Mouse (Mus musculus) midbrain, embryonic 16.5 days (tissue): ENCODE results near the gene Ntrk3. TPM values are rescaled to one million over a fixed set of nuclear protein-coding genes. Genes with fewer than 3 reads are reported as not detected.

Experiments
- ATAC-seq: fragments of 200-750 bp; cut with Nextera tagmentation; 2 replicates; pipeline ENCODE4 v1.8.0; 2017; ENCODE audit warnings: moderate TSS enrichment
- H3K27ac ChIP-seq: fragments of 300-500 bp; sonication (generic); 2 replicates; pipeline ENCODE4 v1.5.1; 2014; ENCODE audit warnings: mild to moderate bottlenecking, low read length, mixed read lengths
- H3K27me3 ChIP-seq: fragments of 300-500 bp; sonication (generic); 2 replicates; pipeline ENCODE4 v1.6.1; 2014; ENCODE audit warnings: low read depth, low read length, mixed read lengths; ENCODE audit not compliant: control insufficient read depth, insufficient read depth
- H3K36me3 ChIP-seq: fragments of 300-500 bp; sonication (generic); 2 replicates; pipeline ENCODE4 v1.6.1; 2014; ENCODE audit warnings: mild to moderate bottlenecking, low read length, moderate library complexity, mixed read lengths; ENCODE audit not compliant: control insufficient read depth, insufficient read depth
- H3K4me1 ChIP-seq: fragments of 300-500 bp; sonication (generic); 2 replicates; pipeline ENCODE4 v1.6.1; 2014; ENCODE audit warnings: mild to moderate bottlenecking, low read length, mixed read lengths; ENCODE audit not compliant: control insufficient read depth, insufficient read depth
- H3K4me2 ChIP-seq: fragments of 300-500 bp; sonication (generic); 2 replicates; pipeline ENCODE4 v1.6.1; 2014; ENCODE audit warnings: mild to moderate bottlenecking, low read length, mixed read lengths
- H3K4me3 ChIP-seq: fragments of 300-500 bp; sonication (generic); 2 replicates; pipeline ENCODE4 v1.5.1; 2014; ENCODE audit warnings: low read depth, mild to moderate bottlenecking, low read length, moderate library complexity, mixed read lengths
- H3K9ac ChIP-seq: fragments of 300-500 bp; sonication (generic); 2 replicates; pipeline ENCODE4 v1.6.1; 2014; ENCODE audit warnings: low read depth, low read length, mixed read lengths
- H3K9me3 ChIP-seq: fragments of 300-500 bp; sonication (generic); replicated peaks from 2 replicates; pipeline ENCODE4 v1.6.1; 2014; ENCODE audit warnings: mild to moderate bottlenecking, low read length, mixed read lengths; ENCODE audit not compliant: control insufficient read depth, poor library complexity, severe bottlenecking
- WGBS: fragments of 180-500 bp; shearing (Covaris S2); extraction: QIAGEN DNeasy Blood & Tissue Kit; methylation state at CpG from one replicate; pipeline ENCODE4 v1.1.7; 2014; 5-methylcytosine and 5-hydroxymethylcytosine counted together
- polyA plus RNA-seq: library from polyadenylated mRNA; unstranded; fragments of >200 nt; fragmentation: Nextera tagmentation; extraction: Ambion mirVana; gene quantifications from 2 replicates; pipeline ENCODE4 v1.2.1, GENCODE M21; 2015

The Ntrk3 gene
- polyA plus RNA-seq, 1 experiment from 2014 or later: 24.7 TPM

DNA sequence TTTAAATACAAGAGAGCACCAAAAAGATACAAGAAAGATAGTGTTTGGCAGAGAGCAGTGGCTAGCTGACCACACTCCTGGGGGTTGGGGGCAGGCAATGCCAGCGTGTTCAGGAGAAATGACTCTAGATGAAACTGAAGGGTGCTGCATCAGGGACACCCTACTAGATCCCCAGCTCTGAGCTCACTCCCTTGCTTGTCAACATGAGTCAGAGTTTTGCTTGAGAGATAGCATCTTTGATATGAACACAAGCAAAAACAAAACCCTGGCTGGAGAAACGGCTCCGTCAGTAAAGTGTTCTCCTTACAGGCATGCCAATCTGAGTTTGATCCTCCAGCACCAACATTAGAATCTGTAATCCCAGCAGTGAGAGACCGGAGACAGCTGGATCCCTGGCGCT is 189.1 kb downstream of the Ntrk3 start:
- Histone ChIP-seq H3K27me3 (no peaks in the 10 kb centered on the region), H3K4me3 (no peak overlapping the region), H3K36me3 (no peaks in the 10 kb centered on the region), H3K4me1 (no peaks in the 10 kb centered on the region), H3K4me2 (no peak overlapping the region), H3K9ac (no peak overlapping the region), H3K27ac (no peak overlapping the region), H3K9me3 (no peaks in the 10 kb centered on the region)
- no peak for ATAC-seq
- WGBS: 93% methylated on average over 5 of the region's 5 CpGs

DNA sequence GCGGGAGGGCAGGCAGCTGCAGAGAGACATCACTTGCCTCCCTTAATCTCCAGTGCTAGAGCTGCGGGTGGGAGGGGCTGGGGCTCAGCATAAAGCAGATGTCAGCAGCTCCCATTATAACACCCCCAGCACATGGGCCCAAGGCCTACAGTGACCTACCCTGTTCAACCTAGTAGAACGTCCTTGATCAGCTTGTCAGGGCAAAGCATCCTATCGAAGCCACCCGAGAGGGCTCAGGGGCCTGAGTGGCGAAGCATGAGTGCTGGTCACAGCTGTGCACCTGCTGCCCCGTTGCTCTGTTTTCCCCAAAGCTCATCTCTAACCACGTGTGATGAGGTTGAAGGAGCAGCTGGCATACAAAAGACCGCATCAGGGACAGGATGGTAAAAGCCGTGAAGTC is 191.3 kb downstream of the Ntrk3 start:
- Histone ChIP-seq H3K4me2 (no peak overlapping the region), H3K27ac (no peak overlapping the region), H3K4me3 (no peak overlapping the region), H3K9ac (no peak overlapping the region), H3K36me3 (no peaks in the 10 kb centered on the region), H3K4me1 (peaks cover 7% of the 10 kb centered on the region; the same call in 1 of the 2 replicates), H3K27me3 (no peaks in the 10 kb centered on the region), H3K9me3 (no peaks in the 10 kb centered on the region)
- ATAC-seq: peak; percentile 30; the same call in 1 of the 2 replicates
- WGBS: 45% methylated on average over 10 of the region's 10 CpGs

DNA sequence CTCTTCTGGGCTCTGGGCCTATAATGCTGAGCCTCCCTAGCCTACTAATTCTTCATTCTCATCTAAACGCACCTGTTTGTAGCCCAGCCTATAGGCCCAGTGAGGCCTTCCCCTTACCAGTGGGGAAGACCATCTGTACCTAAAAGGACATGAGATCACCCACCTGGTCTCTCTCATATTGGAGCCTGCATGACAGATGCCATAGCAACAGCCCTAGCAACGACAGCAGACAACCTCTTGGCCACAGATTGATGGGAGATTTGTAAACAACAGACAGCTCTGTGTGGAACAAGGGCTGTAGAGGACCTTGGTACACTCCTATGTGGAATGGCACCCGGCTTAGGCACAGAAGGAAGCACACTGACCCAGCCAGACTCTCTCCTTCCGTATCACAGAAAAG is 195.3 kb downstream of the Ntrk3 start:
- peaks cover 7% of the 10 kb centered on the region; the same call in 1 of the 2 replicates for H3K4me1 ChIP-seq
- H3K4me3 ChIP-seq: no peak overlapping the region
- WGBS: 65% methylated on average over 4 of the region's 4 CpGs
- H3K27ac ChIP-seq: no peak overlapping the region
- H3K27me3 ChIP-seq: no peaks in the 10 kb centered on the region
- H3K36me3 ChIP-seq: no peaks in the 10 kb centered on the region
- no peaks in the 10 kb centered on the region for H3K9me3 ChIP-seq
- no peak overlapping the region for H3K4me2 ChIP-seq
- ATAC-seq: peak; percentile 29; the same call in 1 of the 2 replicates
- H3K9ac ChIP-seq: no peak overlapping the region

DNA sequence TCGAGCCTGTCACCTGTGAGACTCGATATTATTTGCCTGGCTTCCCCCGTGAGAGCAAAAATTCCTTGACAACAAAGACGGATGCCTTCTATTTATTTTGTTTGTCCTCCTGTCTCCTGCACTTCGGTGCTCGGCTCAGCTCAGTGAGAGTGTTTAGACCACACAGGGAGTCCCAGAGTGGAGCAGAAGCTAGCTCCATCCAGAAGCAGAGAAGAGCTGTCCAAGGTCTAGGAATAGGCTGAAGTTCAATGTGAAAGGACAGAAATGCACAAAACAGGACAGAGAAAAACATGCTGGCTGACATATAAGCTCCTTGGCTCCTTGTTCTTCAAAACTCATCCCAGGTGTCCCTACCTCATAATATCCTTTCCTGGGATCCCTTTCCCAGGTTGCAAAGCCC is 207.5 kb downstream of the Ntrk3 start:
- no peak for ATAC-seq
- Histone ChIP-seq H3K27ac (no peak overlapping the region), H3K9me3 (no peaks in the 10 kb centered on the region), H3K4me2 (no peak overlapping the region), H3K36me3 (no peaks in the 10 kb centered on the region), H3K9ac (peak overlapping the region; percentile 18; the same call in 1 of the 2 replicates), H3K4me1 (0 out of 2 replicates have a peak, but pooled peaks cover 2% of the 10 kb centered on the region), H3K27me3 (no peaks in the 10 kb centered on the region), H3K4me3 (no peak overlapping the region)
- WGBS: 36% methylated on average over 6 of the region's 6 CpGs

DNA sequence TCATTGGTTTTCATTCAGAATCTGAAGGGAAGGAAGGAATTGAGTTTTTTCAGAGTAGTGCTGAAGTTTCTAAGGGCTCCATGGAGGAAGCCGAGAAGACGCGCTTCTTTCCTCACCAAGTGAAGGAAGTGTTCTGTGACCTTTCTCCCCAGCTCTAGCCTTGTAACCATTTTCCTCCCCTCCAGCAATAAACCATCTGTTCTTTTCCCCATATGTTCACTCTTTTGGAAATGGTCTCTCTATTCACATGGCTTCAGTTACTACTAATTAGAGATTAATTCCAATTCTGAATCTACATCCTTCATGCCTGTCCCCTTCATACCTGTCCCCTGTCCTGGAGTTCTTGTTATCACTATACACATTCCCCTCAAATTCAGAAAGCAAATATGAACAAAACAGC is 209.8 kb downstream of the Ntrk3 start:
- no peak overlapping the region for H3K27ac ChIP-seq
- no peaks in the 10 kb centered on the region for H3K9me3 ChIP-seq
- H3K36me3 ChIP-seq: no peaks in the 10 kb centered on the region
- H3K27me3 ChIP-seq: no peaks in the 10 kb centered on the region
- 49% methylated on average over 3 of the region's 3 CpGs for WGBS
- no peak for ATAC-seq
- H3K4me1 ChIP-seq: 0 out of 2 replicates have a peak, but pooled peaks cover 4% of the 10 kb centered on the region
- no peak overlapping the region for H3K4me2 ChIP-seq
- H3K9ac ChIP-seq: no peak overlapping the region
- H3K4me3 ChIP-seq: no peak overlapping the region

DNA sequence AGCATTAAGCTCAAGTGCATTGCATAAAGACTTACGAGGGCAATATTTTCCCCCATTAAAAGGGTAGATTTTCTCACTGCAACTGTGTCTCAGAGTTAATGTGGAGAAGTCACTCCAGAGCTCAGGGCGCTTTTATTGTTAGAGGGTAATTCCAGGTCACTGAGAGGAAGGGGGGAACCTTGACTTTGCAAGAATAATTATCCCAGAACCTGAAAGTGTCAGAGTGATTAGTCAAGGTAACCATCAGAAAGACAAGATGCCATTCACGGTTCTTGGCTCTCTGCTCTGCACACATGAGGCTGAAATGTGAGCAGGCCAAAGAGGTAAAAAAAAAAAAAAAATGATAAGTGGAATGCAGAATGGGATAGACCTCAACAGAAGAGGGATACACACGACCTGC is 210.2 kb downstream of the Ntrk3 start:
- 36% methylated on average over 4 of the region's 4 CpGs for WGBS
- ATAC-seq: no peak
- no peak overlapping the region for H3K4me3 ChIP-seq

DNA sequence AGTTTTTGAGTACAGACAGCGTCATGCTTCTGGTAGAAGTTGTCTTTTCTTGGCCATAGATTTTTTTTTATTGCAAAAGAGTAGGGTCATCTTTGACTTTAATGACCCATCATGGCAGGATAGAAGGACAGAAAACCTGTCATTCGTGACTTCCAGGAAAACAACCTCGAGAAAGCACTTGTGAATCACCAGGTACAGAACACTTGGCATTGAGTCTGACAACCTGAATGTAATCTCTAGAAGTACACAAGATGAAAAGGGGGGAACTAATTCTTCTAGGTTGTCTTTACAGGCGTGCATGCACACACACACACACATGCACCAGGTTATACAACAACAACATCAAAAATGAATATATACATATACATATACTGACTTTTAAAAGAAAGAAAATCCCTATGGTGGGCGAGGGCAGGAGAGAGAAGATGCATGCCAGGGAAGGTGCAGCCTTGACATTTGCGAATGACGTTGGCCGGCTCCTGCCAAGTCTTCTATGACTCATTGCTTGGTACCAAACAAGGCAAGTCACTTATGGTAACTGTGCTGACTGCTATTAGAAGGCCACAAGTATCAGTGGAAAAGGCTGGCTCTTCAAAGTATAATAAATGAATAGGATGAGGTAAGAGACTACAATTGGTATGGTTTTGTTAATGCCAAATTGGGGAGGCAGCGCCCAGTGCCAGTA is 217.4 kb downstream of the Ntrk3 start:
- no peak overlapping the region for H3K9ac ChIP-seq
- H3K4me3 ChIP-seq: no peak overlapping the region
- peaks cover 5% of the 10 kb centered on the region for H3K36me3 ChIP-seq
- no peak overlapping the region for H3K27ac ChIP-seq
- no peak overlapping the region for H3K4me2 ChIP-seq
- ATAC-seq: no peak
- H3K4me1 ChIP-seq: 0 out of 2 replicates have a peak, but pooled peaks cover 5% of the 10 kb centered on the region
- no peaks in the 10 kb centered on the region for H3K9me3 ChIP-seq
- 96% methylated on average over 9 of the region's 9 CpGs for WGBS
- no peaks in the 10 kb centered on the region for H3K27me3 ChIP-seq

More for the DNA sequence above, 210.2 kb downstream of the Ntrk3 start:
- Histone ChIP-seq H3K4me1 (0 out of 2 replicates have a peak, but pooled peaks cover 4% of the 10 kb centered on the region), H3K27me3 (no peaks in the 10 kb centered on the region), H3K4me2 (no peak overlapping the region), H3K9ac (no peak overlapping the region), H3K9me3 (no peaks in the 10 kb centered on the region), H3K36me3 (no peaks in the 10 kb centered on the region), H3K27ac (no peak overlapping the region)

DNA sequence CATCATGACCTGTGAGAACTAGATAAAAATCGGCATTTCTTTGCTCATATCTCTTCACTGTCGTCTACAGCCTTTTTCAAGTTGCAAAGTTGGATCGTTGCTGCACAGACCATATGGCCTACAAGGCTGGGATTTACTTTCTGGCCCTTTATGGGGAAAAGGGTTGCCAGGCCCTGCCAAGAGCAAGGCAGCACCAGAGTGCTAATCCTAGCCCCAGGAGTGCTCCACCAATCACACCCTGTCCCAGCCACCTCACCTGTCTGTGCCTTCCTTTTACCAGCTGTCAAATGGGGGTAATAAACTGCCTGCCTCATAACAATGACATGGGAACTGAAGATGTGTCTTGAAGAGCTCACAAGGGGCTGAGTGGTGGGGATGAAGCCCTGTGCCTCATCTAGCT is 218.1 kb downstream of the Ntrk3 start:
- Histone ChIP-seq H3K27me3 (no peaks in the 10 kb centered on the region), H3K9ac (no peak overlapping the region), H3K27ac (no peak overlapping the region), H3K4me3 (no peak overlapping the region), H3K9me3 (no peaks in the 10 kb centered on the region), H3K4me1 (0 out of 2 replicates have a peak, but pooled peaks cover 4% of the 10 kb centered on the region), H3K36me3 (peaks cover 7% of the 10 kb centered on the region), H3K4me2 (no peak overlapping the region)
- no peak for ATAC-seq
- 91% methylated on average over 3 of the region's 3 CpGs for WGBS

DNA sequence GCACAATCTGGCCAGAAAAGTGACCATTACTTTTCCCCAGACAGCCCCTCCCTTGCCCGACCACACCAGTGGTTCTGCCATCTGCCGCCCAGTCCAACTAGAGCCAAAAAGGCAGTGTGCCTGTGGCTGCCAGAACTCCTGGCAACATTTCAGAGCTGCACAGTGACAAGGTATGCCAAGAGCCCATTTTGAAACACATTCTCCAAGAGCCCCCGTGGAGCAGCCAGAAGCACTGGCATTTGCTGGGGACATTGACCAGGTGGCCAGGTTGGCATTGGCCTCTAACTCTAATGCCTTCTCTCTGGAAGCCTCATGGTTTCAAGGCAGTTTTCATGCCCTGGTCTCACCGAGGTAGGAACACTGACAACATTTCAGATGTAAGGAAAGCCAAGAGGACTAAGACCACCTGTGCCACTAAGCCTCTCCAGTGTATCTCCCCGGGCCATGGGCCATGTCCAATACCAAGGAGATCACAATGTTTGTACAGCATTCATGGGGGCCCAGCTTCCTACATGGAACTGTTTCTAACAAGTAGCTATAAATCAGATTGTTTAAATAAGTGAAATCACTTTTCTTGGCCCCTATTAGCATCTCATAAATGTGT is 218.9 kb downstream of the Ntrk3 start:
- Histone ChIP-seq H3K27me3 (no peaks in the 10 kb centered on the region), H3K27ac (no peak overlapping the region), H3K9me3 (no peaks in the 10 kb centered on the region), H3K36me3 (peaks cover 7% of the 10 kb centered on the region), H3K9ac (no peak overlapping the region), H3K4me2 (no peak overlapping the region), H3K4me1 (0 out of 2 replicates have a peak, but pooled peaks cover 3% of the 10 kb centered on the region), H3K4me3 (no peak overlapping the region)
- WGBS: 84% methylated on average over 5 of the region's 5 CpGs
- no peak for ATAC-seq
